Mouse (Mus musculus) left cerebral cortex, adult 2 months (tissue): ENCODE results near the gene Sfxn2. TPM values are rescaled to one million over a fixed set of nuclear protein-coding genes. Genes with fewer than 3 reads are reported as not detected.

ENCODE experiments used
- DNase-seq, 2 experiments: peaks; one replicate each; pipeline ENCODE4 v3.0.0; 2021 to 2022; ENCODE audit warnings: low spot score in 2 of 2, mixed read lengths in 1 of 2; ENCODE audit errors: extremely low spot score in 1 of 2
- H3K27ac ChIP-seq: fragments of 200-600 bp; 2 replicates; pipeline ENCODE4 v1.8.1; 2022
- H3K4me3 ChIP-seq: fragments of 200-600 bp; 2 replicates; pipeline ENCODE4 v1.8.1; 2022
- CTCF ChIP-seq: fragments of 200-600 bp; IDR thresholded peaks from 2 replicates; pipeline ENCODE4 v1.8.1; 2022; ENCODE audit warnings: antibody characterized with exemption, mild to moderate bottlenecking, moderate library complexity
- intact Hi-C: fragments of 180-260 bp; cut with DNase I; formaldehyde crosslinking; loops from one replicate; pipeline ENCODE4 v1.15.1; 2025
- total RNA-seq, 2 experiments: library from RNA; stranded (reverse); gene quantifications; 2 replicates each; pipeline ENCODE4 v1.2.3; 2021

Gene Sfxn2
- total RNA-seq, 2 experiments from 2014 or later: 4.6 to 7.4 TPM

DNA sequence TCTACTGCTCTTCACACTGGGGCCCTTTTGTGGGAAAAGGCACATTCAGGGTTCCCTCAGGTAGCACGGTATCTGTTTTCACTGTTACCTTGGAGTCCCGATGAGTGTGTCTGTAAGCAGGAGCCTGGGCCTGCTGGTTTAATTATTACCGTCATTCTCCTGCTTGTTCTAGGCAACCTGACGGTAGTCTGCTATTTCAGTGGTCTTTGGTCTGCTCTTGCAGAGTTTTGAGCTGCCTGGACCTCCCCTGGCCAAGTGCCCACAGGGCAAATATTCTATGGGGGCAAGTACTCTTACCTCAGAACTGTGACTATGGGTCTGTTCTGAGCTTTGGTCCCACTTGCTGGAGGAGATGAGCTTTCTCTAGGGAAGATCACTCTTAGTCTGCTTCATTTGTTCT lies 2.0 kb downstream of the Sfxn2 start:
- no peak for DNase-seq
- TF ChIP-seq CTCF: no peak
- intact Hi-C loops: no loop called here
- Histone ChIP-seq H3K4me3 (no peak overlapping the region), H3K27ac (no peak overlapping the region)

DNA sequence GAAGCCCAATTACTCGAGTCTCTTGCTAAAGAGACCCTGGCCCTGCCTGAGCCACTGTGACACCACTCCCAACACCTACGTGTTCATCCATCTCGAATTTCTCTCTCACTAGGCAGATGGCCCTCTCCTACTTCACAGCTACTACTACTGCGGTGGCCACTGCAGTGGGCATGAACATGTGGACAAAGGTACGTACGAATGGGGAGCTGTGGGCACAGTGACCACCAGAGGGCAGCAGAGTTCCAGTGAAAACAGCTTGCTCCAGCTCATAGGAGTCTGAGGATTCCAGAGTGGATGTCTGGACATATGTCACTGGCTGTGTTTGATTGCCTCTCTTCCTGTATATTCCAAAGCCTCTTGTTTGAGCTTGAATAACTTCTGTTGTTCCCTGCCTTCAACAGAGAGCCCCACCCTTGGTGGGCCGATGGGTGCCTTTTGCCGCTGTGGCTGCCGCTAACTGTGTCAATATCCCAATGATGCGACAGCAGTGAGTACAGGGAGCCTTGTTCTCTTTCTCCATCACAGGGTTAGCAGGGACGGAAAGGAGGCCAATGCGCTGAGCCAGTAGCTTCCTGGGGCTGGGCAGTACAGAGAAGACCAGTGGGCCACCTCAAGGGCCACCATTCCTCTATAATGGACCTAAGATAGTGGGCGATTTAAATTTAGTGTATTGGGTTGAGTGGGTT lies 14.8 kb downstream of the Sfxn2 start:
- Histone ChIP-seq H3K4me3 (no peak overlapping the region), H3K27ac (no peak overlapping the region)
- DNase-seq: peak; percentile 82 to 87
- intact Hi-C loops: loop anchor here (1.0 to 5.0 kb wide), 3 partner anchors 69 to 152 kb away; partner anchors contain the start of gene Cyp17a1
- peak; percentile 100 for TF ChIP-seq CTCF

DNA sequence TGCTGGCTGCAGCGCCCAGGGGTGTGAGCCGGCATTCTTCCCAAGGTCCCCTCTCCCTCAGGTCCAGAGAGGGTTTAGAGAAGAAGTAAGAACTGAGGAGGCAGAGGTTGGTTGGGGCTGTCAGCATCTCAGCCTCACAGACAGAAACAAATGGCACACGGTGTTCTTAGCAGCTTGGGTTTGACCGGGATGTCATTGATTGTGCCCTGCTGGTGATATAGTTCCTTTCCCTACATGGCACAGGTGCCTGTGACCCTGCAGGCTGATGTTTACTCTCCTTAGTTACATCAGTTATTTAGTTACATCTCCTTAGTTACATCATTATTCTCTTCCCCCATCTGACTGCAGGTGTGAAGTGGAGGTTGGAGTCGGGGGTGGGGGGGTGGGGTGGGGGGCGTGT lies 18.4 kb downstream of the Sfxn2 start:
- no peak for DNase-seq
- no peak for TF ChIP-seq CTCF
- intact Hi-C loops: no loop called here
- Histone ChIP-seq H3K27ac (no peak overlapping the region), H3K4me3 (no peak overlapping the region)

DNA sequence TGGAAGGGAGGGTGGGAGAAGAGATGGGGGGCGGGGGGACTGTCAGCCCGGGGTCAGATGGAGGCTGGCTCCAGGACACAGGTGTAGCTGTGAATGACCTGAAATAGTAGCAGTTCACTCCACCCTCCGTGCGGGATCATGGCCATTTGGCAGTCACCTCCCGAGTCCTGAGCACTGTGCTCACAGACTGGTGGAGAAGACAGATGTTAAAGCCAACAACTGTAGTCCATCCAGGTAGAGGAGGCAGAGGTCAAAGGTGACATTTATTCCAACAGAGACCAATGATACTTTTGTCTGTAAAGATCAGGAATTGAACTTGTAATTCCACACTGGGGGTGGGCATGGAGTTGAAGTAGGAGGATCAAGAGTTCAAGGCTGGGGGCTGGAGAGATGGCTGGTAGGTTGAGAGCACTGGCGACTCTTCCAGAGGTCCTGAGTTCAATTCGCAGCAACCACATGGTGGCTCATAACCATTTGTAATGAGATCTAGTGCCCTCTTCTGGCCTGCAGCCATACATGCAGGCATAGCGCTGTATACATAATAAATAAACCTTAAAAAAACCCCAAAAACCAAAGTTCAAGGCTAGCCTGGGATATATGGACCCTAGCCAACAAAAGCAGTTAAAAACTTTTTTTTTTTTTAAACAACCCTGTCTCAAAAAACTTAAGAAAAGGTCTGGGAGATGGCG lies 19.7 kb downstream of the Sfxn2 start:
- Histone ChIP-seq H3K4me3 (no peak overlapping the region), H3K27ac (no peak overlapping the region)
- peak; percentile 10 for TF ChIP-seq CTCF
- intact Hi-C loops: no loop called here
- DNase-seq: no peak

DNA sequence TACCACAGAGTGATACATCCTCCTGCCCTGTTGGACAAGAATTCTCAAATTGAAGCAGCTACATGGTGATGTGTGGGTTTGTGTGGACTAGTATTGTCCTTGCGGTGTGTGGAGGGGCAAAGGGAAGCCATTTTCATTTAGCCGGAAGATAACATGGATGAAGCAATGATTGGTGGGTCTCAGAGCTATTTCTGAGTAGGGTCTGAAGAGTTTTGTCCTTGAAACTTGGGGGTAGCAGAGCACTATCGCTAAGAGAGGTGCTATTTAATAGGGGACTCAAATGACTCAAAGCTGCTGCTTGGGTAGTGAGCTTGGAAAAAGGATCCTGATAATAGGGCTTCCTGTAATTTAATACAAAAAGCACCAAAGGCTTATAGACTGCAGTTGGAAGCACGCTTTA lies 25.0 kb downstream of the Sfxn2 start:
- DNase-seq: no peak
- Histone ChIP-seq H3K4me3 (peak overlapping the region; percentile 92), H3K27ac (peak overlapping the region; percentile 42; the same call in 1 of the 2 replicates)
- TF ChIP-seq CTCF: no peak
- intact Hi-C loops: no loop called here

DNA sequence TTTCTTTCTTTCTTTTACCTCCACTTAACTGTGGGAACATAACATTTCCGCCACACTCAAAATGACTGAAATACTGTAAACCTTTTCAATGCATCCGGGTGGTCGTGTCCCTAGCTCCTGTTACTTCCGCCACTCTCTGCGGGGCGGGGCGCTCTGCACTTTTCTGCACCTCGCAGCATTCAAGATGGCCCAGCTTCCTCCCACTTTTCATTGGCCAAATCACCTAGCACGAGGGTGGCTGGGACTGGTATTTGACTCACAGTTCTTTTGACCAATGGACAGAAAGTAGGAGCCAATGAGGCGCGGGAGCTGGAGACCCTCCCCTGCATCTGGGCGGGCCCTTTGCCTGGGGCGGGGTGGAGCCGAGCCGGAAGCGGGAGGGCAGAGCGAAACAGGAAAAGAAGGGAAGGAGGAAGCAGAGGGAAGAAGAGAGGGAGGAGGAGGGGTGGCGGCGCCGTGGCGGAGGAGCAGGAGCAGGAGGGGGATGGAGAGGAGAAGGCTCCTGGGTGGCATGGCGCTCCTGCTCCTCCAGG lies 25.6 kb downstream of the Sfxn2 start, which contains the start of gene Wbp1l:
TSS of gene Wbp1l (plus strand) at position 365 of the 533 bp plus-strand sequence.
- intact Hi-C loops: no loop called here
- peak within 1 kb of the TSS; percentile 92 for H3K4me3 ChIP-seq
- TF ChIP-seq CTCF: no peak
- peak; percentile 94 to 96 for DNase-seq
- H3K27ac ChIP-seq: peak within 1 kb of the TSS; percentile 90

DNA sequence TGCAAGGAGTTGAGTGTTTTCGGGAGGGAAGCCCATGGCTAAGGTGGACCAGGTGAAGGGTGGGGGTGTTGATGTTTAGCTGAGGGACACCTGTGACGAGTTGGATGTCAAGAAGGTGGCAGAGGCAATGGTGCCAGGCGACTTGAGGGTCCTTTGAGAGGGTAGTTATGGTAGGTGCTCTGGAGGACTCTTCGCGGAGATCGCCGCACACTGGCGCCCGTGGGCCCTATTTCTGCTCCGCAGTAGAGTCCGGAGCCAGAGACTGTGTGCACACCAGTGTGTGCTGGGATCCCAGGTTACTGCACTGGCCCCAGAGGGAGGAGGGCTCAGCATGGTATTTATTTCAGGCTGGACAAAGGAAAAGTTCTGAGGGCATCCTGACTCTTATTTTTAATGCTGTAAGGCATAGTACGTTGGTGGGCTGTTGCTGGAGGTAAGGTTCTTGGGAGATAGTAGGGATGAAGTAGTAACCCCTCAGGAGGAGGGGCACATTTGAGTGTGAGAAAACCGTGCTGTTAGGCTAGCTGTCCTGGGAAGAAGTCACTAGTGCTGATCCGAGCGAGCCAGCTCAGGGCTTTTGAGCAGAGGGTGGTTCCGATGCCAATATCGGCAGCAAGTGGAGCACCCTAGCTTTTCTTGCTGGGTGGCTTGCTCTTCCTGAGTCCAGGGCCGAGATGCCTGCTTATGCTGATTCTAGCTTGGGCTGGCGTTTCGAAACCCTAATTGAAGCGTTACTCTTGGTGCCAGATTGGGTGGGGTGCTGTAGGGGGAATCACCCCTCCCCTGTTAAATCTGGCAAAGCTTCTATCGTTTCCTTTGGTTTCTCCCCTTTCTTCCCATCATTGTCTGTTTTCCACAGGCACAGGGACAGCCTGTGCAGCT lies 26.5 kb downstream of the Sfxn2 start:
- no peak for DNase-seq
- Histone ChIP-seq H3K27ac (peak overlapping the region; percentile 90), H3K4me3 (peak overlapping the region; percentile 92)
- intact Hi-C loops: loop anchor here (5.0 kb wide), 1 partner anchor 43 kb away; no protein-coding TSS in a partner anchor
- no peak for TF ChIP-seq CTCF

DNA sequence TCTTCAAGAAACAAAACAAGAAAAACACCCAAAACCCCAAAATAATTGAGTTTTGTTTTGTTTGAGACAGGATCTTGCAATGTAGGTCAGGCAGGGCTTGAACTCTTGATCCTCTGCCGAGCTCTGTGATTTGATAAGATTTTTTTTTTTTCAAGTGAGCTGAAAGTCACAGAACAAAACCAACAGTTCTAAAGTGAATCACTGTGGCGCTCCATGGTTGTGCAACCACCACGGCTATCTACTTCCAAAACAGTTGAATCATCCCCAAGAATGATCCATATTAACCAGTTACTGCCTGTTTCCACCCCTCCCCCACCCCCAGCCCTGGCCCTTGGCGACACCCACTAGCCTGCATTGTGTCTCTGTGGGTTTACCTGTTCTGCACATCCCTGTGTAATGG lies 27.2 kb downstream of the Sfxn2 start:
- DNase-seq: no peak
- no peak for TF ChIP-seq CTCF
- intact Hi-C loops: loop anchor here (5.0 kb wide), 1 partner anchor 42 kb away; no protein-coding TSS in a partner anchor
- H3K27ac ChIP-seq: no peak overlapping the region; the same call in 1 of the 2 replicates
- H3K4me3 ChIP-seq: peak overlapping the region; percentile 92

DNA sequence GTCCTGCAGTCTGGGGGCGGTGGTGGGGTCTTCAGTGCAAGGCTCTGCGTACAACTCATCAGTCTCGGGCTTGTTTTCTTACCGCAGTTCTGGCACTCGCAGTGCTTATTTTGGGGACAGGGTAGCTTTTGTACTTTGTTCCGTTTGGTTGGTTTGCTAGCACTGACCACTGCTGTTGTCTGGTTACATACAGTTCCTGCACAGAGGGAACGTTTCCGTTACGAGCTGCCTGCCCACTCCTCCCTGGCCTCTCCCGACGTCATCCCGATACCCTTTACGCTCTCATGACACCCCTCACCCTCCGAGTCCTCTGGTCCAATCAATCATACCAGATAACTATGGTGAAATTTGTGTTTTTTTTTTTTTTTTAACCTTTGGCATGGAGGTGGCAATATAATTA lies 28.3 kb downstream of the Sfxn2 start:
- no peak overlapping the region for H3K27ac ChIP-seq
- DNase-seq: no peak
- H3K4me3 ChIP-seq: no peak overlapping the region
- intact Hi-C loops: loop anchor here (5.0 kb wide), 1 partner anchor 41 kb away; no protein-coding TSS in a partner anchor
- no peak for TF ChIP-seq CTCF

DNA sequence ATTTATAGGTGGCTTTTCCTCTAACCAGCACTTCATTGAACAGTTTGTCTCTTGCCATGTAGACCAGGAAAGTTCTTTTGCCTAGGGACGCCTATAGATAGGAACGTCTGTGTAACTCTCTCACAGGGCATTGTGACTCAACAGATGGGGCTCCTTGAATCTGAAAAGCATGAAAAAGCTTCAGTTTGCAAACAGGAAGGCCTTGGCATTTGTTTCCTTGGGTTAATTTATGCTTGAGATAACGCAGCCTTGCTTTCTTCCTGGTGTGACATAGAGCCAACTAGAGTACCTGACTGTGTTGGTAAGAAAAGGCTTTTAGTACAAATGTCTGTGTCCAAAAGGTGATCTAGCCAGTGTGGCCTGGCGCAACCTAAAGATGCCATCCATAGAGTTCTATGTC lies 29.2 kb downstream of the Sfxn2 start:
- intact Hi-C loops: loop anchor here (5.0 kb wide), 1 partner anchor 40 kb away; no protein-coding TSS in a partner anchor
- no peak for DNase-seq
- no peak for TF ChIP-seq CTCF

DNA sequence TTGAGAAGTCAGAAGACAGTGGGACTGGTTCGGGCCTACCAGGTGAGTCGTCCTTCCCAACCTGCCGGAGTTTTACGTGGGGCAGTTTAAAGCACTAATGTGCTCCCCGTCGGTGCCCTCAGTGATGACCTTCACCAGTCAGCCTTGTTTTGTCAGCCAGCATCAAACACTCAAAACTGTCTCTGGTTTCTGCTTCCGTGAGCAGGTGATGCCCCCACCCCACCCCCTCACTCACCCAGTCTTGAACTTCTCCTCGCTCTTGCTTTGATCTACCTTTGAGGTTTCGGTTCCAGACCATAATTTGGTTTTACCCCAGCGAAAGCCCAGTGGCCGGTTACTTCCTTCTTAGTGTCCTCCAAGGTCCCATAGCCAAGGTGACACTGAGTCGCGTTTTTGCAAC lies 33.6 kb downstream of the Sfxn2 start:
- no peak overlapping the region for H3K4me3 ChIP-seq
- no peak for TF ChIP-seq CTCF
- H3K27ac ChIP-seq: no peak overlapping the region
- intact Hi-C loops: no loop called here
- DNase-seq: no peak

More for the DNA sequence above, 29.2 kb downstream of the Sfxn2 start:
- Histone ChIP-seq H3K27ac (no peak overlapping the region), H3K4me3 (no peak overlapping the region)

DNA sequence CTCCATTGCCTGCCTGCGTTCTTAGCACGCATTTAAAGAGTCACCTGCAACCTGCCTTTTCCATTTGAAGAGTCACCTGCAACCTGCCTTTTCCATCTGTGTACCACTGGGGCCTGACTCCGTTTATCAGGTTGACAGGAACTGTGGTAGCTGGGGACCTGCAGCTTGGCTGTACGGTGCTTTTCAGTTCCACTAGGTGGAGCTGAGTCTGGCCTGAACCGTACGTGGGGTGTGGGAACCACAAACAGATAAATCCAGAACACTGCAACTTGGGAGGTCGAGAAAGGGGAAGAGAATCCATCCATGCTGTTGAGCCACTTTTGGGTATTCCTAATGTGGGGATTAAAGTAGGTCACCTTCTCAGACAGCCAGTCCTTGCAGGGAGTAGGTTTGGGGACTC lies 34.3 kb downstream of the Sfxn2 start:
- Histone ChIP-seq H3K4me3 (no peak overlapping the region), H3K27ac (no peak overlapping the region)
- TF ChIP-seq CTCF: peak; percentile 72
- DNase-seq: no peak
- intact Hi-C loops: no loop called here
